Mouse (Mus musculus) limb, embryonic 12.5 days (tissue): ENCODE results near the gene Phlda3. TPM values are rescaled to one million over a fixed set of nuclear protein-coding genes. Genes with fewer than 3 reads are reported as not detected.

Experiments
- ATAC-seq: fragments of 200-750 bp; cut with Nextera tagmentation; 2 replicates; pipeline ENCODE4 v1.8.0; 2017; ENCODE audit warnings: low read depth, moderate TSS enrichment; ENCODE audit not compliant: insufficient number of reproducible peaks, insufficient read depth, low FRiP score, low TSS enrichment
- H3K27ac ChIP-seq: fragments of 300-500 bp; sonication (generic); 2 replicates; pipeline ENCODE4 v1.5.1; 2016; ENCODE audit warnings: mild to moderate bottlenecking, moderate library complexity
- H3K27me3 ChIP-seq: fragments of 300-500 bp; sonication (generic); 2 replicates; pipeline ENCODE4 v1.6.1; 2016; ENCODE audit warnings: mild to moderate bottlenecking, moderate library complexity
- H3K36me3 ChIP-seq: fragments of 300-500 bp; sonication (generic); 2 replicates; pipeline ENCODE4 v1.6.1; 2016; ENCODE audit warnings: mild to moderate bottlenecking, moderate library complexity
- H3K4me1 ChIP-seq: fragments of 300-500 bp; sonication (generic); replicated peaks from 2 replicates; pipeline ENCODE4 v1.6.1; 2016
- H3K4me2 ChIP-seq: fragments of 300-500 bp; sonication (generic); 2 replicates; pipeline ENCODE4 v1.6.1; 2016; ENCODE audit warnings: mild to moderate bottlenecking, moderate library complexity
- H3K4me3 ChIP-seq: fragments of 300-500 bp; sonication (generic); replicated peaks from 2 replicates; pipeline ENCODE4 v1.5.1; 2016; ENCODE audit warnings: mild to moderate bottlenecking
- H3K9ac ChIP-seq: fragments of 300-500 bp; sonication (generic); replicated peaks from 2 replicates; pipeline ENCODE4 v1.6.1; 2016; ENCODE audit warnings: mild to moderate bottlenecking, moderate library complexity
- H3K9me3 ChIP-seq: fragments of 300-500 bp; sonication (generic); 2 replicates; pipeline ENCODE4 v1.6.1; 2016; ENCODE audit warnings: mild to moderate bottlenecking, moderate library complexity
- WGBS: fragments of 180-500 bp; shearing (Covaris S2); methylation state at CpG from one replicate; pipeline ENCODE4 v1.1.7; 2016; 5-methylcytosine and 5-hydroxymethylcytosine counted together
- polyA plus RNA-seq: library from polyadenylated mRNA; unstranded; fragments of >200 nt; fragmentation: Nextera tagmentation; extraction: Ambion mirVana; gene quantifications from 2 replicates; pipeline ENCODE4 v1.2.1, GENCODE M21; 2016

The Phlda3 gene
- polyA plus RNA-seq, 1 experiment from 2014 or later = 43.6 TPM

GRCm38 (mm10) chr1:135760216-135760615, 5.7 kb upstream of the Phlda3 start:
- ATAC-seq = no peak
- Histone ChIP-seq H3K27me3 (peaks cover 4% of the 10 kb centered on the region; the same call in 1 of the 2 replicates), H3K9ac (no peak overlapping the region), H3K4me1 (peaks cover 15% of the 10 kb centered on the region), H3K9me3 (no peaks in the 10 kb centered on the region), H3K4me3 (no peak overlapping the region), H3K27ac (no peak overlapping the region), H3K4me2 (no peak overlapping the region), H3K36me3 (no peaks in the 10 kb centered on the region)
- WGBS = 71% methylated on average over 8 of the region's 8 CpGs

GRCm38 (mm10) chr1:135761728-135762127, 4.2 kb upstream of the Phlda3 start:
- Histone ChIP-seq H3K4me1 (peaks cover 21% of the 10 kb centered on the region), H3K9me3 (no peaks in the 10 kb centered on the region), H3K27ac (no peak overlapping the region), H3K9ac (no peak overlapping the region), H3K36me3 (no peaks in the 10 kb centered on the region), H3K27me3 (peaks cover 11% of the 10 kb centered on the region), H3K4me3 (no peak overlapping the region), H3K4me2 (no peak overlapping the region)
- ATAC-seq = no peak
- 92% methylated on average over 5 of the region's 5 CpGs for whole genome bisulfite sequencing

- ATAC-seq = no peak
- peaks cover 32% of the 10 kb centered on the region for H3K4me1 ChIP-seq
- no peak overlapping the region for H3K27ac ChIP-seq
Observed at GRCm38 (mm10) chr1:135763503-135764205, 2.3 kb upstream of the Phlda3 start.

DNA sequence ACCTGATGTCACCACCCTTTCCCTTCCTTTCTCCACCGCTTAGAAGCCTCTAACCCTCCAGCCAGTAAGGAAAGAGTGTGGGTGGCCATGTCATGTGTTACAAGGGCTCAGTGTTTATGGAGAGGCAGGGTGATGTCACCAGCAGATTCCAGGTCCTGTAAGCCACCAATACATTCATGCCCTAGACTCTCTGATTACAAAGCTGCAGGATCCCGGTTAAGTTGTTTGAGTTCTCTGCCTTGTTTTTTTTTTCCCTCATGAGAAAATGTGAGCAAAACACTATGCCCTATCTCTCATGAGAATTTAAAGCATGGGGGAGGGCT, 1.8 kb upstream of the Phlda3 start:
- Histone ChIP-seq H3K9me3 (no peaks in the 10 kb centered on the region), H3K9ac (no peak overlapping the region), H3K27ac (no peak overlapping the region), H3K36me3 (peaks cover 10% of the 10 kb centered on the region), H3K4me2 (no peak overlapping the region), H3K27me3 (peaks cover 11% of the 10 kb centered on the region), H3K4me3 (no peak overlapping the region), H3K4me1 (peaks cover 32% of the 10 kb centered on the region)
- no peak for ATAC-seq
- 63% methylated on average over 2 of the region's 2 CpGs for WGBS

More at GRCm38 (mm10) chr1:135763503-135764205, 2.3 kb upstream of the Phlda3 start:
- 64% methylated on average over 9 of the region's 9 CpGs for WGBS
- H3K9ac ChIP-seq = no peak overlapping the region
- no peak overlapping the region for H3K4me2 ChIP-seq
- no peaks in the 10 kb centered on the region for H3K9me3 ChIP-seq
- H3K4me3 ChIP-seq = no peak overlapping the region
- peaks cover 11% of the 10 kb centered on the region for H3K27me3 ChIP-seq
- H3K36me3 ChIP-seq = peaks cover 4% of the 10 kb centered on the region

DNA sequence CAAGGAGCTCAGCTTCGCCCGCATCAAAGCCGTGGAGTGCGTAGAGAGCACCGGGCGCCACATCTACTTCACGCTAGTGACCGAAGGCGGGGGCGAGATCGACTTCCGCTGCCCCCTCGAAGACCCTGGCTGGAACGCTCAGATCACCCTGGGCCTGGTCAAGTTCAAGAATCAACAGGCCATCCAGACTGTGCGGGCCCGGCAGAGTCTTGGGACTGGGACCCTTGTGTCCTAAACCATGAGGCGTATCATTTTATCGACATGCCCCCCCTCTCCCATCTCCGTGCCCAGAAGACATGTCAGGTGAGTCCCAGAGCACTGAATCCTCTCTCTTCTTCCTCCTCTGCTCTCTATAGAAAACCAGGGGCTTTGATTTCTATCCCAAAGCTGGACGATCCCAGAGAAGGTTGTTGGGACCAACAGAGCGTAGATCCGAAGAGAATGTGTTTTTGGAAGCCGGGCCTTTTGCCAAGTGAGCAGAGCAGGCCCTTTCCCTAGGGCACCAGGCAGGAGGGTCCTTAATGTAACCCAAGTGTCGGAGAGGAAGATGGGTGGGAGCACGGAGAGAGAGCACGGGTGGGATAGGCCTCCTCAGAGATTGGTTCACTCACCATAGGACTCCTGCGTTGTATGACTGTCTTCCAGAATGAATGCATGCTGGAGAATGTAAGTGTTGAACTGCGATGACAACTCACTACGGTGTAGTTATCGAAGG, 830 bp downstream of the Phlda3 start:
- 25% methylated on average over 30 of the region's 30 CpGs for WGBS
- ATAC-seq = 0 out of 2 replicates have a peak, but pooled peaks have one; percentile 11
- Histone ChIP-seq H3K4me3 (peak overlapping the region; percentile 72), H3K27me3 (peaks cover 11% of the 10 kb centered on the region), H3K4me1 (peaks cover 32% of the 10 kb centered on the region), H3K36me3 (peaks cover 17% of the 10 kb centered on the region), H3K9me3 (no peaks in the 10 kb centered on the region), H3K9ac (peak overlapping the region; percentile 90), H3K27ac (peak overlapping the region; percentile 89), H3K4me2 (peak overlapping the region; percentile 90)

DNA sequence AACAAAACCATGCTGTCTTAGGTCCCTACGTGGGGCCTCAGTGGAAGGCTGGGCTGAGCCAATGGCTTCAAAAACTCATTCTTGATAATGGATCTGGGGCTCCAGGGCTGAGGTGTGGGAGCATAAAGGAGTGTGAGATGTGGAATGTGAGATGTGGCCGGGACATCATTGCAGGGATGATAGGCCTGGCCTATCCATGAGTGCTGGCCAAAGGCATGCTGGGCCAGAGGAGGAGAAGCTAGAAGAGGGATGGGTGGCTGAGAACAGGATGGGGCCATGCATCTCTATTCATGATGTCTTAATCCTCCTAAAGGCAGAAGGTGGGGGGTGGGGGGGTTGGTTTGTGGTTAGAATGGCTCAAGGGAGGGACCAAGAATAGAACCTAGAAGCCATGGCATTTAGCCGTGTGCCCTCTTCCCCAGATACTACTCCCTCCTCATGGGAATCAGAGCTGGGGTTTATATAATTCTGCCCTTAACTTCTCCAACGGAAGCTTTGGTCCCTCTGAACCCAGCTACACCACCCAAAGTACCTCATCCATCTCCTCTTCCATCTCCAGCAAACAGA, 1.5 kb downstream of the Phlda3 start:
- WGBS = 85% methylated on average over 4 of the region's 4 CpGs
- Histone ChIP-seq H3K9me3 (no peaks in the 10 kb centered on the region), H3K27ac (no peak overlapping the region), H3K4me3 (peak overlapping the region; percentile 72), H3K36me3 (peaks cover 17% of the 10 kb centered on the region), H3K4me1 (peaks cover 32% of the 10 kb centered on the region), H3K27me3 (peaks cover 11% of the 10 kb centered on the region), H3K4me2 (peak overlapping the region; percentile 90), H3K9ac (0 out of 2 replicates have a peak overlapping the region, but pooled peaks have one; percentile 90)
- no peak for ATAC-seq

GRCm38 (mm10) chr1:135768400-135768799, 2.5 kb downstream of the Phlda3 start:
- H3K4me3 ChIP-seq = no peak overlapping the region
- peaks cover 17% of the 10 kb centered on the region for H3K36me3 ChIP-seq
- ATAC-seq = no peak
- WGBS = 92% methylated on average over 2 of the region's 2 CpGs
- H3K9me3 ChIP-seq = no peaks in the 10 kb centered on the region
- no peak overlapping the region for H3K9ac ChIP-seq
- no peak overlapping the region for H3K4me2 ChIP-seq
- H3K27me3 ChIP-seq = peaks cover 11% of the 10 kb centered on the region
- H3K27ac ChIP-seq = no peak overlapping the region
- peaks cover 32% of the 10 kb centered on the region for H3K4me1 ChIP-seq

DNA sequence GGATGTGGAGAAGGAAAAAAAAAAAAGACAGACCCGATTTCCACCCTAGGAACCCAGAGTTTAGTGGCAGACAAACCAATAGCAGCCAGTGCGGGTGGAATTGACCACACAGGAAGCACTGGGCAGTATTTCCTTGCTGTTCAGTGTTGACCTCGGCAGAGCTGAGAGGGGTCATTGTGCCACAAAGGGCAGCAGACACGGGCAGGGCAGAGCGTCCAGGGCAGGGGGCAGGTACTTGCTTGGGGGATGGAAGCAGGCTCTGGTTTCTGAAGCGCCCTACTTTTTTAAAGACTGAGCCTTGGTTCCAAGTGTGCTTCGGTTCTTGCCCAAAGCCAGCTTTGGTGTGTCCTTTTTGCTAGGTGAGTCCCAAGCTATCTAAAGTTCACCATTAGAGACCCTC, 4.3 kb downstream of the Phlda3 start:
- no peak for ATAC-seq
- WGBS = 65% methylated on average over 7 of the region's 7 CpGs

GRCm38 (mm10) chr1:135770896-135771572, 5.1 kb downstream of the Phlda3 start:
- H3K27me3 ChIP-seq = peaks cover under 1% of the 10 kb centered on the region; the same call in 1 of the 2 replicates
- no peak overlapping the region for H3K4me3 ChIP-seq
- 0 out of 2 replicates have a peak overlapping the region, but pooled peaks have one; percentile 18 for H3K9ac ChIP-seq
- no peak overlapping the region for H3K4me2 ChIP-seq
- peaks cover 13% of the 10 kb centered on the region for H3K4me1 ChIP-seq
- H3K36me3 ChIP-seq = peaks cover 17% of the 10 kb centered on the region
- ATAC-seq = no peak
- WGBS = 63% methylated on average over 12 of the region's 12 CpGs
- no peak overlapping the region for H3K27ac ChIP-seq
- H3K9me3 ChIP-seq = no peaks in the 10 kb centered on the region

More for the DNA sequence above, 4.3 kb downstream of the Phlda3 start:
- H3K4me1 ChIP-seq = peaks cover 20% of the 10 kb centered on the region
- no peak overlapping the region for H3K4me2 ChIP-seq
- no peak overlapping the region for H3K4me3 ChIP-seq
- peaks cover 7% of the 10 kb centered on the region for H3K27me3 ChIP-seq
- peaks cover 17% of the 10 kb centered on the region for H3K36me3 ChIP-seq
- no peak overlapping the region for H3K27ac ChIP-seq
- H3K9ac ChIP-seq = no peak overlapping the region
- H3K9me3 ChIP-seq = no peaks in the 10 kb centered on the region

- Histone ChIP-seq H3K27ac (no peak overlapping the region), H3K4me1 (peaks cover 13% of the 10 kb centered on the region), H3K27me3 (no peaks in the 10 kb centered on the region), H3K36me3 (peaks cover 17% of the 10 kb centered on the region), H3K4me3 (no peak overlapping the region), H3K4me2 (no peak overlapping the region), H3K9me3 (no peaks in the 10 kb centered on the region), H3K9ac (no peak overlapping the region)
- ATAC-seq = no peak
- 75% methylated on average over 8 of the region's 8 CpGs for WGBS
Observed at GRCm38 (mm10) chr1:135771573-135771970, 5.7 kb downstream of the Phlda3 start.

DNA sequence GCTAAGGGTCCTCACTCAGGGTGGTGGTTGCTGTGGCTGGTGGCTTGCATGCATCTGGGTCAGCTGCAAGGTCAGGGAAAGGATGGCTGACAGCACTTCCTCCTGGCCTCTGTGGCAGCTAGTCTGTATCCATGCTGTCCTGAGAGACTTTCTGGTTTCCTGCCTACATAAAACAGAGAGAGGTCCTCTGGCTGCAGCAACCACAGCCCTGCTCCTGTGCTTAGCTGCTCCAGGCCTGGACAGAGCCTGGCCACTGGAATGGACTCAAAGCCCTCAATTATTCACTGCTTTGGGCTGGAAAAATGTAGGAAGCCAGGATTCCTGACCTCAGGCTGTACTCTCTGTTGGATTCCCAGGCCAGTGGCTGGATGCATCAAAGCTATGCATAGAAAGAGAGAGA, 10.7 kb downstream of the Phlda3 start:
- Histone ChIP-seq H3K4me3 (no peak overlapping the region), H3K27me3 (no peaks in the 10 kb centered on the region), H3K9ac (no peak overlapping the region), H3K9me3 (no peaks in the 10 kb centered on the region), H3K4me2 (no peak overlapping the region), H3K4me1 (peaks cover 21% of the 10 kb centered on the region), H3K36me3 (no peaks in the 10 kb centered on the region), H3K27ac (0 out of 2 replicates have a peak overlapping the region, but pooled peaks have one; percentile 42)
- no peak for ATAC-seq
